Comparison of ENCODE assay signal across 9 mouse cellular contexts in the genomic region with DNA sequence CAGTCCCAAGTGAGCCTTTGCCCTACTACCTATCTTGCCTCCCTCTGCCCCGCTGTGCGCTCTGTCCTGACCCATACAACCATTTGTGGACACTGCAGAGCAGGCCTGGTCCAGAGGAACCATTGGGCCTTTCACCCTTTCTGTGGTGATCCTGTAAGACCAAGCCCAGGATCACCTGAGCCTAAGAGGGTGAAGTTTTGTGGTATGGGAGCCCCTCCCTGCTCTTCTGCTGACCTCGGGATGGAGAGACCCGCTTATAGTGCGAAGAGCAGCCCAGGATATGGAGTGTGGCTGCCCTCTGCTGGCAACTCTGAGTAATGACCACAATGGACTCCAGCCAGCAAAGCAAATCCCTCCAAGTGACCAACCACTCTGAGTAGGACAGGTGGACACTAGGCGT. TPM values are rescaled to one million over a fixed set of nuclear protein-coding genes. Genes with fewer than 3 reads are reported as not detected.
DNase-seq lines count a peak whose midpoint lies in the region.
"Had no signal": no experiment of that assay in that cellular context is flagged by ENCODE, and none has a peak within 500 bp of the region (broad histone marks: within the 10 kb centered on the region; RNA-seq: fewer than 3 reads in every experiment).

No protein-coding gene starts in this region.

- no peaks in the 10 kb centered on the region for H3K9me3 ChIP-seq in forebrain, embryonic 10.5 days
- H3K9me3 ChIP-seq in hindbrain, embryonic 10.5 days, result no peaks in the 10 kb centered on the region
- H3K9me3 ChIP-seq: megakaryocyte, embryonic 14.5 days had no signal

- no peak overlapping the region for H3K4me3 ChIP-seq in forebrain, embryonic 10.5 days
- H3K4me3 ChIP-seq in hindbrain, embryonic 10.5 days, result no peak overlapping the region
- H3K4me3 ChIP-seq: megakaryocyte, embryonic 14.5 days had no signal

- intact Hi-C loops in heart, postnatal 25 days (cut with DNase I), result loop anchor here (5.0 to 10.0 kb wide), 2 partner anchors 78 to 501 kb away; no protein-coding TSS in a partner anchor

- 29% methylated on average over 6 of the region's 6 CpGs for WGBS in forebrain, embryonic 10.5 days
- 33% methylated on average over 6 of the region's 6 CpGs for WGBS in hindbrain, embryonic 10.5 days

- peak; percentile 92 for DNase-seq in heart, adult 11 months
- DNase-seq in heart, postnatal 25 days (ENCODE audit: low spot score), result no peak
- peak; percentile 13 for DNase-seq in c-Kit-positive CD71-positive TER-119-negative erythroid progenitor cells, embryonic 14.5 days (ENCODE audit: low read depth)
- peak; percentile 75 for DNase-seq in forebrain, embryonic 10.5 days (ENCODE audit: extremely low spot score, low spot score)
- DNase-seq in hindbrain, embryonic 10.5 days (ENCODE audit: low spot score), result peak; percentile 78
- peak; percentile 70 to 76 for DNase-seq in layer of hippocampus, postnatal 10 days (ENCODE audit: low spot score in 2 of 2)
- peak; percentile 52 for DNase-seq in lung, postnatal 25 days (ENCODE audit: low spot score)
- peak; percentile 52 to 61 for DNase-seq in right cerebral cortex, adult 2 months (ENCODE audit: low spot score in 2 of 2)

- peaks cover 24% of the 10 kb centered on the region for H3K4me1 ChIP-seq in forebrain, embryonic 10.5 days
- peaks cover 22% of the 10 kb centered on the region for H3K4me1 ChIP-seq in hindbrain, embryonic 10.5 days (replicated peaks)

- peaks cover 89% of the 10 kb centered on the region for H3K27me3 ChIP-seq in forebrain, embryonic 10.5 days (ENCODE audit: poor library complexity, severe bottlenecking)
- peaks cover 16% of the 10 kb centered on the region for H3K27me3 ChIP-seq in hindbrain, embryonic 10.5 days (ENCODE audit: insufficient read depth, poor library complexity, severe bottlenecking)

- no peaks in the 10 kb centered on the region for H3K36me3 ChIP-seq in forebrain, embryonic 10.5 days (replicated peaks)
- H3K36me3 ChIP-seq in hindbrain, embryonic 10.5 days, result no peaks in the 10 kb centered on the region

- peak overlapping the region; percentile 40; the same call in 1 of the 2 replicates for H3K27ac ChIP-seq in forebrain, embryonic 10.5 days
- H3K27ac ChIP-seq in hindbrain, embryonic 10.5 days, result peak overlapping the region; percentile 62; the same call in 1 of the 2 replicates

RNA-seq across cellular contexts. Expression of a gene that starts 11.6 kb away (rescaled TPM):
- total RNA-seq in heart, postnatal 25 days (2021), result under 1 TPM in 1 of 2 experiments, not detected in 1; 0.17 TPM
- polyA plus RNA-seq in forebrain, embryonic 10.5 days (2016; fragmentation: Nextera tagmentation; extraction: Ambion mirVana), result 0.58 and 0.61 TPM in 2 replicates
- 0.65 and 0.68 TPM in 2 replicates for polyA plus RNA-seq in hindbrain, embryonic 10.5 days (2016; fragmentation: Nextera tagmentation; extraction: Ambion mirVana)
- total RNA-seq in layer of hippocampus, postnatal 10 days (2021), result 1 to 10 TPM; 3.7 to 4.9 TPM

RNA-seq across cellular contexts. Expression of a gene that starts 43.7 kb away (rescaled TPM):
- total RNA-seq in heart, postnatal 25 days (2021), result under 1 TPM; 0.20 to 0.39 TPM
- 0.09 and 0.14 TPM in 2 replicates for polyA plus RNA-seq in forebrain, embryonic 10.5 days (2016; fragmentation: Nextera tagmentation; extraction: Ambion mirVana)
- 0.31 and 0.68 TPM in 2 replicates for polyA plus RNA-seq in hindbrain, embryonic 10.5 days (2016; fragmentation: Nextera tagmentation; extraction: Ambion mirVana)
- under 1 TPM; 0.22 to 0.23 TPM for total RNA-seq in layer of hippocampus, postnatal 10 days (2021)

Comparison
In these comparisons a context has a peak if more than half of its experiments do, and no peak if none do; other contexts are left out.
1. RNA of a gene that starts 11.6 kb away (total RNA-seq): 3.7 to 4.9 TPM in layer of hippocampus, postnatal 10 days; 0.17 TPM in heart, postnatal 25 days; every median in the first group is over 4 times any median in the second.